Mouse (Mus musculus) T-helper 1 cell (primary cell): ENCODE results near the gene Olfr1252.

Experiments used
- in situ Hi-C: fragments of 300-600 bp; cut with MboI, MseI; formaldehyde crosslinking; loops from one replicate; pipeline ENCODE4 v1.15.1; 2025; ENCODE audit warnings: high pct_unique_total_duplicates

Gene Olfr1252

DNA sequence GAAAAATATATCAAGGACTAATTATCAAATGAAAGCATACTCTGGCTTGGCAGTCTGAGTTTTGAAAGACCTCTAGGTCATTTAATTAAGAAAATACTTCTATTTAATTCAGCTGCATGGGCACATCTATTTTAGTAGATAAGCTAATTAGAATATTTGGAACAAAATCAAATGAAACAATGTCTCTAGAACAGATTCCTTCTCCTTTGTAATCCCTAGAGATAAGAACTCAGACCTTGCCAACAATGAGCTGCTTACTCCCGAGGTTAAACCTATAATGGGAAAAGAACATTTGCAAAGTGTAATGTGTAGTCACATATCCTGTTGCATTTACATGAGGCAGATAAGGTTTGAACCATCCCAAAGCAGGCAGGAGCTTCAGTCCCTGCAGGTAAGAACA lies at the start of gene Olfr1252:
Olfr1252 (minus strand) TSS at position 101 of the 400 bp plus-strand sequence.
- in situ Hi-C loops: no loop called here

DNA sequence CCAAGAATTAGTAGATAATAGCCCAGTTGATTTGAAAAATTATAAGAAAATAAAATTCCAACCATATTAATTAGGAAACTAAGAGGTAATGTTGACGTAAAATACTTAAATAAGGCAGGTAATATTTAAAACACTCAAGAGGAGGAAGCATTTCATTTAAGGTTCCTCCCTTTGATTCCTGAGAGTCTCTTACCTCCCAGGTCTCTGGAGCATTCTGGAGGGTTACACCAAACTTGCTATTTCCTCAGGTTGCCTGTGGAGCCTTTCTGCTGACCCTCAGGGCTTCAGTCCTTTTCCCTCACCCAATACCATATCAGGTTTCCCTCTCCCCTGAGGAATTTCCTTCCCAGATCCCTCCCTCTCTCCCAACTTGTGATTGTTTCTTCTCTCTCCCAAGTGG lies 32.2 kb upstream of the Olfr1252 start, which contains the start of gene Olfr1253:
Olfr1253 (minus strand) TSS at position 101 of the 400 bp plus-strand sequence.
- in situ Hi-C loops: no loop called here

DNA sequence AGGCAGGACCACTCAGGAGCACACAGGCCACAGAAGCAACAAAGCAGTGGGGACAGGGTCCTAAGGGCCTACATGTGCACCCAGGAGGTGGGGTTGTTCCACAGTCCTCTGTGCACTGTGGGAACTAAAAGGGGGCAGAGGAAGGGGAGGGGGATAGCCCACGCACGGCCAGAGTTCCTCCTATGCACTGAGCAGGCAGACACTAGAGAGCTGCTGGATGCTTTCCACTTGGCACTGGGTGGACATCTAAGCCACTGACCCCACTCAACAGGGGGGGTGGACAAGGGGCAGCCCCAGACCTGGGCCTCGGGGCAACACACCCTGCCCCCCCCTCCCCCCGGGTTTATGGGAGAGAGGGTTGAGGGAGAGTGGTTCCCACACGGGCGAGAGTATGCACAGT lies 32.8 kb downstream of the Olfr1252 start:
- in situ Hi-C loops: no loop called here

DNA sequence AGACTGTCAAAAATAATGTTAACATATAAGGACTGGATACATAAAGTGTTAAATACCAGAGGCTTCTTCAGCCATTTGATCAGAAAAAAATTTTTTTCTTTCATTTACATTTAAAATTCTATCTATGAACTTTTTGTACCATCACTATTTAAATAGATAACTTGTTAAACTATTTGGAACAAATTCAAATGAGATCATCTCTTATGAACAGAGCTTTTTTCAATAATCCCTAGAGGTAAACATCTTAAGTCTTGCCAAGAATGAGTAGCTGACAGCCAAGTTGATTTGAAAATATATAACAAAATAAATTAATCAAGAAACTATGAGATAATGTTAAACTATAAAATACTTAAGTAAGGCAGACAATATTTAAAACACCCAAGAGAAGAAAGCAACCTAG lies 53.0 kb downstream of the Olfr1252 start, which contains the start of gene Olfr1251:
Olfr1251 (minus strand) TSS at position 101 of the 400 bp plus-strand sequence.
- in situ Hi-C loops: no loop called here
